Mouse (Mus musculus) cerebellum, adult 11-12 months (tissue): ENCODE measurements around the gene Fam168a.

ENCODE experiments used
- DNase-seq: peaks from one replicate; pipeline ENCODE4 v3.0.0; 2022

The Fam168a gene

GRCm38 (mm10) chr7:100871355-100871754 lies 164.9 kb downstream of the Fam168a start:
- no peak for DNase-seq

- DNase-seq, result no peak
Observed at GRCm38 (mm10) chr7:100871892-100872291, 165.5 kb downstream of the Fam168a start.

- no peak for DNase-seq
Observed at GRCm38 (mm10) chr7:100873197-100873596, 166.8 kb downstream of the Fam168a start.

- DNase-seq, result no peak
Observed at GRCm38 (mm10) chr7:100875822-100876221, 169.4 kb downstream of the Fam168a start.

GRCm38 (mm10) chr7:100876293-100876692 lies 169.9 kb downstream of the Fam168a start:
- DNase-seq, result no peak

GRCm38 (mm10) chr7:100876771-100877170 lies 170.3 kb downstream of the Fam168a start:
- no peak for DNase-seq

- peak; percentile 41 for DNase-seq
Observed at GRCm38 (mm10) chr7:100879595-100879994, 173.2 kb downstream of the Fam168a start.

- no peak for DNase-seq
Observed at GRCm38 (mm10) chr7:100881531-100881930, 175.1 kb downstream of the Fam168a start.

- no peak for DNase-seq
Observed at GRCm38 (mm10) chr7:100881950-100882349, 175.5 kb downstream of the Fam168a start.

GRCm38 (mm10) chr7:100884460-100884859 lies 178.0 kb downstream of the Fam168a start:
- DNase-seq, result no peak

GRCm38 (mm10) chr7:100886535-100886934 lies 180.1 kb downstream of the Fam168a start:
- no peak for DNase-seq
